Mouse (Mus musculus): ENCODE data around the gene Kcnj6. TPM values are rescaled to one million over a fixed set of nuclear protein-coding genes. Genes with fewer than 3 reads are reported as not detected.

The Kcnj6 gene
- 0.21 TPM for polyA plus RNA-seq (2014; fragmentation: Illumina TruSeq; extraction: RNeasy Lipid Tissue Mini Kit (QIAGEN cat#74804); ENCODE audit: low read depth, low replicate concordance)

GRCm38 (mm10) chr16:94997340-94997849 lies at the start of gene Kcnj6:
Kcnj6 (minus strand) TSS chr16:94997701.

All from adipose tissue, adult 10 weeks (tissue).